Mouse (Mus musculus): ENCODE data around the gene Tpd52l2. TPM values are rescaled to one million over a fixed set of nuclear protein-coding genes. Genes with fewer than 3 reads are reported as not detected.

Tpd52l2 gene
- 100 to 1,000 TPM; 117 to 138 (median 127) TPM for total RNA-seq (2022)

DNA sequence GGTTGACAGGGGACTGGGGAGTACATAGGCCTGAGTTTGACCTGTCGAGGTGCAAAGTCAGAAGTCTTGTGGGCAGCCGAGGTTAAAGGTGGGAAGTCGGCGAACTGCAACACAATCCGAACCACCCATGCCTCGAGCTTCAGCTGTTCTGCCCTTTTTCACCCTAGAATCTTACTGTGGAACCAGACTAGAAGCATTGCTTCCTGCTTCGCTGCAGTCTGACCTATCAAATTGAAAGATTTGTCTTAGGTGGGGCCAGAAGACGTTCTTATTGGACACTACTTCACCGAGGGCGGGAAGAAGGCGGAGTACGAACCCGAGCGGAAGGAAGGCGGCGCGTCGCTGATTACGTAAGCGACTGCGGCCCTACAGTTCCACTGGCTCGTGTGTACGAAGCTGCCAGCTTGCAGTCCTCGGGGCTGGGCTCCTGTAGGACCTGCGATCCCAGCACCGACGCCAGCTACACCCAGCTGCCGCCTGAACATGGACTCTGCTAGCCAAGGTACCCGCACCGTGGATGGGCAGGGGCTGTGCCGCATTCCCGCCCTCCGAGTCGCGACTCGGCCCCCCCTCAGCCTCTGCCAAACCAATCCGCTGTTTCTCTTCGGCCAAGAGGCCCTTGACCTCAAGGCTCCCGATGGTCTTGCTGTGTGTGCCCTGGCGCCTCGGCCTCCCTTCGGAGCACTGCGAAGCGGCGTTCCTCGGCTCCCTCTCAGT, at the start of gene Tpd52l2:
Gene Tpd52l2, plus strand, starts transcription at position 312 of the 717 bp plus-strand sequence.
- peak; percentile 93 for DNase-seq

DNA sequence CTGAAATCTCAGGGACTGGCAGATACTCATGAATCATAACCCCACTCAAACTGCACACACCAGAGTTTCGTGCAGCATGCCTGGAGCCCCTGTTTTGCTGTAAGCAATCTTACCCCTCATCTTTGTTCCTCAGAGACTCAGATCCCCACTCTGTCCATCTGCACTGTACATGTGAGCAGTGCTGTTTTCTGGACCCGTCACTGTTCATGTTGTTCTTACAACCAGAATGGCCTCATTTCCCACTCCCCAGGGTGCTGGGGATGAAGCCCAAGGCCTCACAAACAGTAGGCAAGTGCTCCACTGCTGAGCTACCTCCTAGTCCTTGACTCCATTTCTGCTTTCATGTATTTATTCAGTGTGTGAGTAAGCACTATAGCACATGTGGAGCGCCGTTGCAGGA, 44.8 kb upstream of the Tpd52l2 start:
- no peak for DNase-seq

DNA sequence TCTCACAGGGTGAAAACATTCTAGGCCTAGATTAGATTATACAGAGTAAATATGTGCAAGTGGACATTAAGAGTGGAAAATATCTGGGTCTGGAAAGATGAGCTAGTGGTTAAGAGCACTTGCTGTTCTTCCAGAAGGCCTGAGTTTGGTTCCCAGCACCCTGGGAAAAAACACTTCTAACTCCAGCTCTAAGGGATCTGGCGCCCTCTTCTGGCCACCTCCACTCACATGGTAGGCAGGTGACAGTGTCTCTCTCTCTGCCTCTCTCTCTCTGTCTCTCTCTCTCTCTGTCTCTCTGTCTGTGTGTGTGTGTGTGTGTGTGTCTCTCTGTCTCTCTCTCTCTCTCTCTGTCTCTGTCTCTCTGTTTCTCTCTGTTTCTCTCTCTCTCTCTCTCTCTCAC, 43.7 kb upstream of the Tpd52l2 start:
- DNase-seq: no peak

GRCm38 (mm10) chr2:181455899-181456298, 41.0 kb upstream of the Tpd52l2 start:
- DNase-seq: no peak

DNA sequence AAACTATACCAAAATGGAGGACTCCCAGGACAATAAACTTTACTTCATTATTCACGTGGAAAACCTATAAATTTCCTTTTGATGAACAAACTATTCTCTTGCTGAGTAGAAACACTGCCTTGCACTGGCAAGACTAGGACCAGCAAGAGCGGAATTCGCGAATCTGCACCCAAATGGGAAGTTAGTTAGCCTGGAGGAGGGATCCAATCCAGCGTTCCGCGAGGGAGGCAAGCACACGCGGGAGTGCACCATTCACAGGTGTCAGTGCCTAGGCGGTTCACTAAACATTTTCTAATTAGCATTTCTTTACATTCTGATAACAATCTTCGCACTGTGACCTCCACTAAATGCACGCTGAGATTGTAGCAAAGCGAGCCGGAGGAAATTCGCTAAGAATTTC, 39.1 kb upstream of the Tpd52l2 start:
- DNase-seq: no peak

GRCm38 (mm10) chr2:181458411-181459152, 38.4 kb upstream of the Tpd52l2 start:
- no peak for DNase-seq

- DNase-seq: peak; percentile 74
Measured at GRCm38 (mm10) chr2:181459153-181459672, 37.7 kb upstream of the Tpd52l2 start, which contains the start of gene Zbtb46. TSS of gene Zbtb46 (minus strand) at chr2:181459426.

DNA sequence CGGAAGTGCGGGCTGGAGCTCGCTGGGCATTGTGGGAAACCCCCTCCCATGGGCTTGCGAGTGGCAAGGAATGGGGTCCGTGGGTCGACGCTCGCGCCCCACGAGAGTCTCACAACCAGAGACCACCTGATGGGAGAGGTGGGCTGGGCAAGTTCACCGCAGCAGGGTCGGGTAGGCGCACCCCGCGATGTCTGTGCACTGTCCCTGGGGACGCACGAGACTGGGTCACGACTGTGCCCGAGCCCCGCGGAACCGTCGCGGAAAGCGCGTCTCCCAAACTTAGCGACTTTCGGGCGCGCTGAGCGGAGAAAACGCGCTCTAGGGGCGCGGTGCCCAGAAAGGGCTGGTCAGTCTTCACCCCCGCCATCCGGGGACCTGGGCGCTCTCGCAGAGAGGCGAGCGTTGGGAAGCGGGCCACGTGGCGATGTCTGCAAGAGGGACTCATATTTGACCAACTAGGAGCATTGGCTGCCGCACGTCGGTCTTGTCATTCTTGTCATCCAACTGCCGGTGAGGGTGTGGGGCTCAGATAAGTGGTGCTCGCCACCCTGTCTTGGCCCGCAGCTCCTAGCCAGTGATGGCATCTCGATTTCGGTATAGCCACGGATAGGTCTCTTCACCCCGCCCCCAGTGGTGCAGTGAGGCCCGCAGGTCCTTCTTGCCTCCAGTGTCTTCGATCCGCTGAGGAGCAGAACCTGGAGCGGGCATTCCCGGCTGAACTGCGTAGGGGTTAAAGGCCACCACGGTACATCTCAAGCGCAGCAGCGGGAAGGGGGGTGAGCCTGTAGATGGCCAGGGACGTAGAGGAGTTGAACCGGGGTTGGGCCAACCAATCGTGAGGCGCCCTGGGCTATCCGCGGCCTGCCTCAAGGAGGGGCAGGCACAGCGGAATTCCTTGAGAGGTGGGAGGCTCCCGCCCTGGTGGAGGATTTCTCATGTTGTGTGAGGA, 37.0 kb upstream of the Tpd52l2 start:
- DNase-seq: peak; percentile 51

DNA sequence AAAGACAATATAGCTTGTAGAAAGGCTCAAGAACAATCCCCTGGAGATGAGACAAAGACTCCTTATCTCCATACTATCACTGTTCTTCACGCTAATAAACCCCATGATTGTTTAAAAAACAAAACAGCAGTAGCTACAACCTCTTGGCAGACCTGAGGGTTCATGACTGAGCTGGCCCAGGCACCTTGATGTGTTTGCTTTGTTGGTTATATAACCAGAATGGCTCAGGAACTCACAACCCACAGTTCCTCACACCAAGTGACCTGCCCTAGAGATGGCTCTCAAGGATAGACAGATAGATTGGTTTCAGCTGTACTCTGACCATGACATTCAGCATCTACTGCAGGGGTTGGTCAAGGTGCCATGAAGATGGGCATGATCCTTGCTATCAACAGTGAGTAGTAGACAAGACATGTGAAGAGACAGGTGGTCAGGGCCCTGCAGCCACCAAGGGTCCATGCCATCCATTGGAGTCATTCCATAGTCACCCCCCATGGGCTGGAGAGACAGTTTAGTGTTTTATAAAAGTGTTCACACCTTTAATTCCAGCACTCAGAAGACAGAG, 35.3 kb upstream of the Tpd52l2 start:
- DNase-seq: no peak

- no peak for DNase-seq
Measured at GRCm38 (mm10) chr2:181462604-181463003, 34.3 kb upstream of the Tpd52l2 start.

DNA sequence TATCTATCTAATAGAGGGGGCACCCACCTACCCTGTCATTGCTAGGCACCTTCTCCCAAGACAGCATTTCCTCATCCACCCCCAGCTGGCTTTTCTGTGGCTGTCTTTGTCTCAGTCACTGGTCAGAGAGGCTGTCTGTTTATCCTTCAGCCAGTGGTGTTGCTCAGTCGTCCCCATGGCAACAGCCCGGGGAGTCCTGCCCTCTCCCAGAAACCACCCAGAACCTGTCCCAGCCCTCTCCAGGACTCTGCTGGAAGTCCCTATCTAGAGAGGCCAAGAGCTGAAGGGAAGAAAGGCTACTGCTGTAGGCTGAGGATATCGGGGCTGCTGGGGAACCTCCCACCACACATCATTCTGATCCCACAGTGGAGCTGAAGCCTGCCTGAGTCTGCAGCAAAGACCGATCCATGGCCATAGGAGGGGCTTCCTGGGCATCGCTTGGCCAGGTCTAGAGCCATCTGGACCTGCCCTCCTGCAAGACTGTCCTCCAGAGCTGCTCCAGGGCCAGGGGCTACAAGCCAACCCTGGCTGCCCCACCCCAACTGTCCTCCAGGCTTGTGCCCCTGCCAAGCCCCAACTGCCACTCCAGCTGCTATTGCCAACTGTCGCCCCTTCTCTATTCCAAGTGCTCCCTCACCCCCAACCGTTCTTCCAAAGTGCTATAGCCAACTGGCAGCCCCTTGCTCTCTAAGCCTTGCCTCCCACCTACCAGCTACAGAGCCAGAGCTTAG, 33.8 kb upstream of the Tpd52l2 start:
- DNase-seq: peak; percentile 63

GRCm38 (mm10) chr2:181465423-181465822, 31.5 kb upstream of the Tpd52l2 start:
- DNase-seq: no peak

DNA sequence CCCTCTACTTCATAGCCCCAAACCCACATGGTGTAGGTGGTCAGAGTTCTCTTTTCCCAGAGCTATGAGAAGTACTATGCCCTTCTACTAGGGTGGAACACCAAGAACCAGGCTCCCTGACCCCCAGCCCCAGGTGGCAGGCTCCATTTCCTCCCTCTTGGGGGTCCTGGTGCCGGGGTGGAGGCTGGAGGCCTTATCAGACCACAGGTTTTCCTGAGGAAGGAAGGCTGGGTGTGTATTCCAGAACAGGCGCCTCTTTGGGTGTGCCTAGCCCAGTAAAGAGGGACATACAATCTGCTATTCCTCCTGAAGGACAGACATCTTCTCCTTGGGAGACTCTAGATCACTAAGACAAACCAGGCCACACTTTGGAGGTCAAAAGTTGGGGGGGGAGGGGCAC, 26.7 kb upstream of the Tpd52l2 start:
- DNase-seq: no peak

DNA sequence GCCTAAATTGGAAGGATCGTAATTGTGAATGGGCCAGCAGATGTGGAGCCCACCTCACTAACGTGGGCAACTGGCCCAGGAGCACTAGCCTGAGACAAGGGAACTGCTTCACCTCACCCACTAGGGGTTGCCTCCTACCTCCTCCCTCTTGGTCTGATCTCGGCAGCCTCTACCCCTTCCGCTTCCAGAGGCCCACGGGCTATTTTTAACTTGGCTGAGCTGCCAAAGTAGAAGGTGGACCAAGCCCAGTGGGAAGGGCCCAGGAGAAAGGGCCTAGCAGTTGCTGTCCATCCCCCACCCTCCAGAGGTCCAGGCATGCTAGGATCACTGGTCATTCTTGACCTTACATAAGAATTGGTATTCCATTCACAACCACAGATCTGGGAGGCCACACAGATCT, 25.7 kb upstream of the Tpd52l2 start:
- no peak for DNase-seq

GRCm38 (mm10) chr2:181472256-181472827, 24.6 kb upstream of the Tpd52l2 start:
- no peak for DNase-seq

DNA sequence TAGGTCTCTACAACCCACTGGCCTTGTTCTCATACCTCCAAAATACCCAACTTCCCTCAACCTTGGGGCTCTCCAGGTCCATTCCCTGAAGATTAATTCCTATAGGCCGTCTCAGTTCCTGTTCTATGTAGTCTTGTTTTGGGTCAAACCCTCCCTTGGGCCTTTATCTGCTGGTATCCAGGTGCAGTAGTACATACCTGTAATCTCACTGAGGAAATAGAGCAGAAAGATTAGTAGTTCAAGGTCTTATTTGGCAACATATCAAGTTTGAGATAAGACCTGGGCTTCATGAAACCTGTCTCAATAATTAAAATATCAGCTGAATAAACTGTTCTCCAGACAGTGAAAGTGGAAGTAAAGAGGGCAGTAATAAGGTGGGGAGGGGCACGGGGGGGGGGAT, 13.8 kb upstream of the Tpd52l2 start:
- DNase-seq: no peak

DNA sequence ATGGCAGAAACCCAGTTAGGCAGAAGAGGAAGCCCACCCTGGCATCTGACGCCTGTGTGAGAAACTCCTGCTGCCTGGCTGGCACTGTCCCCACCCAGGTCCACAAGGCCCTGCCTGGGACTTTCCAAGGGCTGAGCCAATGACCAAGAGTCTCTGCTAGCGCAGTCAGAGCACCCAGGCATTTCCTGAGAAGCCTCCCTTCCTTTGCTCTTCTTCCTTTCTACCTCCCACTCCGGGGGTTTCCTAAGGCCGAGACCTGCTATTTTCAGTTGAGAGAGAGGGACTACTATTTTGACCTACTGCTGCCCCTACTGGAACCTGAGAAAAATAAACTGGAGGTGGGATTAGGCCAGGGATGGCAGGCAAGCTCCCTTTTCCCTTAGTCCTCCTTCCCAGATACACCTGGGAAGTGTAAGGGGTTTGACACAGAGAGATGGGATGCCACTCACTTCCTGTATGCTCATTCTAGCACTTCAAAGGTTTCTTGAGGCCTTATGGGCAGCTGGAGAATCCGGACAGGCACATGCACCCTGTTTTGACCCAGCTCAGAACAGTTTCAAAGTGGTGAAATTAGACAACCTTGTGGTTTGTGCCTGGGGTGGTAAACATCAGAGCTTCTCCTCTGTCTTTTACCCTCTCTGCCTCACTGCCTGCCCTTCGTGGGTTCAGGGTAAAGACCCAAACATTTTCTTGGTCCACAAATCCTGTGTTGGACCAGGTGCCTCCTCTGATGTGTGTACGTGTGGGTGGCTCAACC, 13.2 kb upstream of the Tpd52l2 start:
- DNase-seq: peak; percentile 49

- no peak for DNase-seq
Measured at GRCm38 (mm10) chr2:181484456-181485233, 12.3 kb upstream of the Tpd52l2 start.

- no peak for DNase-seq
Measured at GRCm38 (mm10) chr2:181485741-181486140, 11.2 kb upstream of the Tpd52l2 start.
